Mouse (Mus musculus) layer of hippocampus, postnatal 14 days (tissue): ENCODE data around the gene Etnk1. TPM values are rescaled to one million over a fixed set of nuclear protein-coding genes. Genes with fewer than 3 reads are reported as not detected.
A peak's percentile ranks its signal among the peaks of the same experiment; 100 is the strongest.
"Not testable (repeated sequence)": the region's sequence is repeated elsewhere in the genome, so short reads cannot be mapped to it uniquely, and the experiment has no call there.

Experiments used
- DNase-seq, 2 experiments: peaks; one replicate each; pipeline ENCODE4 v3.0.0; 2021 to 2022; ENCODE audit warnings: low spot score in 2 of 2, mixed read lengths in 1 of 2
- total RNA-seq, 2 experiments: library from RNA; stranded (reverse); gene quantifications; 2 replicates each; pipeline ENCODE4 v1.2.3; 2021

Gene Etnk1
- total RNA-seq, 2 experiments from 2014 or later: 149 to 156 TPM

GRCm38 (mm10) chr6:143148868-143149267, 18.2 kb upstream of the Etnk1 start:
- no peak for DNase-seq

- no peak for DNase-seq
Observed at GRCm38 (mm10) chr6:143149766-143150291, 17.2 kb upstream of the Etnk1 start.

GRCm38 (mm10) chr6:143151081-143151995, 15.7 kb upstream of the Etnk1 start:
- DNase-seq: not testable (repeated sequence)

GRCm38 (mm10) chr6:143152321-143152827, 14.6 kb upstream of the Etnk1 start:
- no peak for DNase-seq

GRCm38 (mm10) chr6:143153160-143153559, 13.9 kb upstream of the Etnk1 start:
- DNase-seq: no peak

GRCm38 (mm10) chr6:143153751-143154494, 13.1 kb upstream of the Etnk1 start:
- no peak for DNase-seq

- DNase-seq: no peak
Observed at GRCm38 (mm10) chr6:143154885-143155284, 12.1 kb upstream of the Etnk1 start.

- DNase-seq: no peak
Observed at GRCm38 (mm10) chr6:143155996-143156395, 11.0 kb upstream of the Etnk1 start.

- DNase-seq: no peak
Observed at GRCm38 (mm10) chr6:143156684-143157083, 10.3 kb upstream of the Etnk1 start.

GRCm38 (mm10) chr6:143157401-143157800, 9.6 kb upstream of the Etnk1 start:
- DNase-seq: no peak

GRCm38 (mm10) chr6:143160572-143161231, 6.3 kb upstream of the Etnk1 start:
- DNase-seq: no peak

- no peak for DNase-seq
Observed at GRCm38 (mm10) chr6:143162161-143162877, 4.7 kb upstream of the Etnk1 start.

GRCm38 (mm10) chr6:143163956-143164905, 2.8 kb upstream of the Etnk1 start:
- no peak for DNase-seq

GRCm38 (mm10) chr6:143164906-143165255, 2.1 kb upstream of the Etnk1 start:
- no peak for DNase-seq

- DNase-seq: no peak
Observed at GRCm38 (mm10) chr6:143165404-143166257, 1.4 kb upstream of the Etnk1 start.

- peak; percentile 40 to 46 for DNase-seq
Observed at GRCm38 (mm10) chr6:143167409-143167919, 443 bp downstream of the Etnk1 start.

- DNase-seq: no peak
Observed at GRCm38 (mm10) chr6:143167981-143168674, 1.1 kb downstream of the Etnk1 start.

- no peak for DNase-seq
Observed at GRCm38 (mm10) chr6:143169385-143169784, 2.4 kb downstream of the Etnk1 start.
